In the genomic region with DNA sequence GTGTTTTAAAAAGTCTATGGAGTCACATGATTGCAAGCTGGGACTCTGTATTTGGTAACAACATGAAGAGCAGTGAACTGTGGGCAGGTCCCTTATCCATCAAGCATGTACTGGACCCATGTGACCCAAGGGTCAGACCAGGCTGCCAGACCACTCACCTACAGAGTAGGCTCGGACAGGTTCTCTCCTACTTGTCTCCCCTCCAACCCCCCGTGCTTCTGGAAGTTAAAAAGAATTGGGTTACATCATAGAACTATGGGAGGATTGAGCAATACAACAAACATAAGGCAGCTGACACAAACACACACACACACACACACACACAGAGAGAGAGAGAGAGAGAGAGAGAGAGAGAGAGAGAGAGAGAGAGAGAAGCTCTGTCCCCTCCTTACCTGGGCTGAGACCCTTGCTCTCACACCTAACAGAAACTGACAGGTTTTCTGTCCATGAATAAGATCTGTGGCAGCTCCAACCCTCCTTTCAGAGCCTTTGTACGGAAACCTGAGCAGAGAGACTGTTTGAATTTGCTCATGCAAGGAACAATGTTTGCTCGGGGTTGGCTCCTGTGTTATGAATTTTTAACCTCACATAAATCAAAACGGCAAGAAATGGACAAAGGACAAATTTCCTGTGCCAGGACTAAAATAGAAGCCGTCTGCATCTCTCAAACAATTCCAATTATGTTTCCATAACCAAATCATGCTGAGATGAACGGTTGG, we compare ENCODE assay signal across 10 mouse cellular contexts.
A peak's percentile ranks its signal among the peaks of the same experiment; 100 is the strongest.
DNase-seq lines count a peak whose midpoint lies in the region; ATAC-seq and TF ChIP-seq lines count a peak whose summit lies in the region.
"Had no signal": no experiment of that assay in that cellular context is flagged by ENCODE, and none has a peak within 500 bp of the region (broad histone marks: within the 10 kb centered on the region; RNA-seq: fewer than 3 reads in every experiment).

No protein-coding gene starts in this region.

- ATAC-seq in forebrain, postnatal 0 days = no peak
- no peak for ATAC-seq in forebrain, embryonic 14.5 days
- no peak for ATAC-seq in kidney, postnatal 0 days (replicated peaks; ENCODE audit: low FRiP score, low read depth)
- ATAC-seq in neural tube, embryonic 15.5 days (ENCODE audit: low FRiP score) = no peak

- H3K4me2 ChIP-seq in forebrain, postnatal 0 days (ENCODE audit: low read depth) = no peak overlapping the region
- H3K4me2 ChIP-seq in forebrain, embryonic 14.5 days (ENCODE audit: low read length) = no peak overlapping the region
- no peak overlapping the region for H3K4me2 ChIP-seq in kidney, postnatal 0 days (ENCODE audit: low read length)
- no peak overlapping the region for H3K4me2 ChIP-seq in neural tube, embryonic 15.5 days

- H3K27ac ChIP-seq in forebrain, postnatal 0 days (ENCODE audit: low read depth, low read length) = no peak overlapping the region
- H3K27ac ChIP-seq in forebrain, embryonic 14.5 days (ENCODE audit: low read depth, low read length) = no peak overlapping the region
- peak overlapping the region; percentile 58; the same call in 1 of the 2 replicates for H3K27ac ChIP-seq in kidney, postnatal 0 days
- H3K27ac ChIP-seq in neural tube, embryonic 15.5 days (replicated peaks) = no peak overlapping the region; the same call in 1 of the 2 replicates

- H3K4me1 ChIP-seq in forebrain, postnatal 0 days (ENCODE audit: insufficient read depth) = no peaks in the 10 kb centered on the region
- no peaks in the 10 kb centered on the region for H3K4me1 ChIP-seq in forebrain, embryonic 14.5 days (ENCODE audit: control insufficient read depth, insufficient read depth, low read length)
- H3K4me1 ChIP-seq in kidney, postnatal 0 days (replicated peaks; ENCODE audit: insufficient read depth, low read length) = no peaks in the 10 kb centered on the region
- no peaks in the 10 kb centered on the region; the same call in 1 of the 2 replicates for H3K4me1 ChIP-seq in neural tube, embryonic 15.5 days

- H3K9me3 ChIP-seq in forebrain, postnatal 0 days (ENCODE audit: low read length) = no peaks in the 10 kb centered on the region
- no peaks in the 10 kb centered on the region for H3K9me3 ChIP-seq in forebrain, embryonic 14.5 days (replicated peaks; ENCODE audit: control insufficient read depth, low read length)
- no peaks in the 10 kb centered on the region for H3K9me3 ChIP-seq in kidney, postnatal 0 days (replicated peaks; ENCODE audit: low read length)
- H3K9me3 ChIP-seq in neural tube, embryonic 15.5 days (replicated peaks) = no peaks in the 10 kb centered on the region

- TF ChIP-seq CTCF in forebrain, postnatal 0 days (IDR thresholded peaks at IDR 0.05; ENCODE audit: low read depth) = no peak
- no peak for TF ChIP-seq CTCF in kidney, postnatal 0 days (IDR thresholded peaks at IDR 0.05; ENCODE audit: low read depth)

- no peak overlapping the region for H3K4me3 ChIP-seq in forebrain, postnatal 0 days (ENCODE audit: low read depth, low read length)
- H3K4me3 ChIP-seq in forebrain, embryonic 14.5 days (ENCODE audit: low read depth, low read length) = no peak overlapping the region
- H3K4me3 ChIP-seq in kidney, postnatal 0 days (replicated peaks; ENCODE audit: low read depth, low read length) = no peak overlapping the region
- H3K4me3 ChIP-seq in neural tube, embryonic 15.5 days (replicated peaks) = no peak overlapping the region

- DNase-seq in forebrain, postnatal 0 days = peak; percentile 15
- DNase-seq in forebrain, embryonic 14.5 days (ENCODE audit: low spot score) = no peak
- DNase-seq in kidney, postnatal 0 days (ENCODE audit: low spot score) = peak; percentile 63
- no peak for DNase-seq in kidney, postnatal 4 days
- peak; percentile 6 for DNase-seq in neural tube, embryonic 10.5 days (ENCODE audit: extremely low spot score, low spot score)
- no peak for DNase-seq in B cell, adult 2 months
- DNase-seq in left cerebral cortex, postnatal 10 days (ENCODE audit: extremely low spot score in 1 of 2, low spot score in 2 of 2) = no peak
- DNase-seq: heart, postnatal 4 days; thymus, postnatal 25 days had no signal

- H3K9ac ChIP-seq in forebrain, postnatal 0 days = no peak overlapping the region
- H3K9ac ChIP-seq in forebrain, embryonic 14.5 days (ENCODE audit: low read length) = no peak overlapping the region
- no peak overlapping the region for H3K9ac ChIP-seq in kidney, postnatal 0 days (ENCODE audit: low read depth, low read length)
- no peak overlapping the region for H3K9ac ChIP-seq in neural tube, embryonic 15.5 days (replicated peaks)

- 60% methylated on average over 7 of the region's 7 CpGs for WGBS in forebrain, postnatal 0 days
- WGBS in forebrain, embryonic 14.5 days = 86% methylated on average over 7 of the region's 7 CpGs
- 30% methylated on average over 7 of the region's 7 CpGs for WGBS in kidney, postnatal 0 days
- 63% methylated on average over 7 of the region's 7 CpGs for WGBS in neural tube, embryonic 15.5 days

- no peaks in the 10 kb centered on the region for H3K36me3 ChIP-seq in forebrain, postnatal 0 days (ENCODE audit: insufficient read depth)
- H3K36me3 ChIP-seq in forebrain, embryonic 14.5 days (ENCODE audit: control insufficient read depth, insufficient read depth, low read length) = no peaks in the 10 kb centered on the region
- no peaks in the 10 kb centered on the region for H3K36me3 ChIP-seq in kidney, postnatal 0 days (ENCODE audit: insufficient read depth, low read length)
- no peaks in the 10 kb centered on the region for H3K36me3 ChIP-seq in neural tube, embryonic 15.5 days

- H3K27me3 ChIP-seq in forebrain, postnatal 0 days (ENCODE audit: insufficient read depth, low read length) = no peaks in the 10 kb centered on the region
- H3K27me3 ChIP-seq in forebrain, embryonic 14.5 days (replicated peaks; ENCODE audit: control insufficient read depth, insufficient read depth, low read length) = no peaks in the 10 kb centered on the region
- no peaks in the 10 kb centered on the region for H3K27me3 ChIP-seq in kidney, postnatal 0 days (ENCODE audit: insufficient read depth, low read length)
- H3K27me3 ChIP-seq in neural tube, embryonic 15.5 days (replicated peaks) = no peaks in the 10 kb centered on the region

- intact Hi-C loops in left cerebral cortex, postnatal 10 days (cut with DNase I) = no loop called here

Comparison
In these comparisons a context has a peak if more than half of its experiments do, and no peak if none do; other contexts are left out.
1. DNase-seq: peak in forebrain, postnatal 0 days (single experiment), kidney, postnatal 0 days (single experiment) and neural tube, embryonic 10.5 days (single experiment); none in forebrain, embryonic 14.5 days (single experiment), kidney, postnatal 4 days (0 of 2), B cell, adult 2 months (0 of 2) and left cerebral cortex, postnatal 10 days (0 of 2).